Mouse (Mus musculus): ENCODE measurements at regions not wholly inside any gene's neighbourhood (a gene's known extent, or its start where the extent isn't known, plus 50 kb on each side); places are given as distances from the start of the nearest gene placed in this dataset.

GRCm38 (mm10) chr5:26338191-26338590 is 80.7 kb downstream of the Gm7361 start:
- DNase-seq (ENCODE audit: low spot score): no peak

- no peak for DNase-seq (ENCODE audit: low spot score)
Observed at GRCm38 (mm10) chr5:26339266-26339665, 81.8 kb downstream of the Gm7361 start.

- DNase-seq (ENCODE audit: low spot score): no peak
Observed at GRCm38 (mm10) chr5:26355156-26355555, 97.7 kb downstream of the Gm7361 start.

- no peak for DNase-seq (ENCODE audit: low spot score)
Observed at GRCm38 (mm10) chr5:26359082-26359481, 101.6 kb downstream of the Gm7361 start.

- DNase-seq (ENCODE audit: low spot score): no peak
Observed at GRCm38 (mm10) chr5:26374175-26374984, 116.9 kb downstream of the Gm7361 start.

GRCm38 (mm10) chr5:26407088-26407672 is 149.7 kb downstream of the Gm7361 start:
- DNase-seq (ENCODE audit: low spot score): no peak

- no peak for DNase-seq (ENCODE audit: low spot score)
Observed at GRCm38 (mm10) chr5:26413185-26413584, 155.7 kb downstream of the Gm7361 start.

- no peak for DNase-seq (ENCODE audit: low spot score)
Observed at GRCm38 (mm10) chr5:26444331-26445200, 187.1 kb downstream of the Gm7361 start.

GRCm38 (mm10) chr5:26451306-26451705 is 193.8 kb downstream of the Gm7361 start:
- DNase-seq (ENCODE audit: low spot score): no peak

GRCm38 (mm10) chr5:26457627-26458026 is 200.1 kb downstream of the Gm7361 start:
- no peak for DNase-seq (ENCODE audit: low spot score)

- no peak for DNase-seq (ENCODE audit: low spot score)
Observed at GRCm38 (mm10) chr5:26466666-26467065, 209.2 kb downstream of the Gm7361 start.

- DNase-seq (ENCODE audit: low spot score): no peak
Observed at GRCm38 (mm10) chr5:26485726-26486125, 228.2 kb downstream of the Gm7361 start.

GRCm38 (mm10) chr5:26494003-26494402 is 236.5 kb downstream of the Gm7361 start:
- DNase-seq (ENCODE audit: low spot score): no peak

- DNase-seq (ENCODE audit: low spot score): no peak
Observed at GRCm38 (mm10) chr5:26497641-26498430, 240.3 kb downstream of the Gm7361 start.

- no peak for DNase-seq (ENCODE audit: low spot score)
Observed at GRCm38 (mm10) chr5:26509525-26510168, 252.2 kb downstream of the Gm7361 start.

GRCm38 (mm10) chr5:26513039-26513955 is 255.8 kb downstream of the Gm7361 start:
- no peak for DNase-seq (ENCODE audit: low spot score)

- DNase-seq (ENCODE audit: low spot score): peak; percentile 60
Observed at GRCm38 (mm10) chr5:26535556-26535955, 278.1 kb downstream of the Gm7361 start.

GRCm38 (mm10) chr5:26563291-26563690 is 253.7 kb upstream of the Dpp6 start:
- DNase-seq (ENCODE audit: low spot score): no peak

GRCm38 (mm10) chr5:26564056-26564455 is 252.9 kb upstream of the Dpp6 start:
- no peak for DNase-seq (ENCODE audit: low spot score)

- no peak for DNase-seq (ENCODE audit: low spot score)
Observed at GRCm38 (mm10) chr5:26572691-26573191, 244.3 kb upstream of the Dpp6 start.
